Mouse (Mus musculus) bone marrow, adult 2 months (tissue): ENCODE results near the gene Olfr1214. TPM values are rescaled to one million over a fixed set of nuclear protein-coding genes. Genes with fewer than 3 reads are reported as not detected.
"Not testable (repeated sequence)": the region's sequence is repeated elsewhere in the genome, so short reads cannot be mapped to it uniquely, and the experiment has no call there.

Source experiments
- H3K27ac ChIP-seq: fragments of 200-500 bp; 2 replicates; pipeline ENCODE4 v1.5.1; 2012; ENCODE audit warnings: low read depth, mild to moderate bottlenecking, control low read depth, inconsistent platforms, low read length; ENCODE audit not compliant: control insufficient read depth, poor library complexity, insufficient read depth
- H3K4me1 ChIP-seq: fragments of 200-500 bp; 2 replicates; pipeline ENCODE4 v1.6.1; 2011; ENCODE audit warnings: low read length; ENCODE audit not compliant: control insufficient read depth, insufficient read depth
- H3K4me3 ChIP-seq: fragments of 200-500 bp; replicated peaks from 2 replicates; pipeline ENCODE3; 2011; ENCODE audit warnings: mild to moderate bottlenecking, low read depth, low read length, control low read depth; ENCODE audit not compliant: control insufficient read depth
- CTCF ChIP-seq: fragments of 200-500 bp; IDR thresholded peaks from 2 replicates; pipeline ENCODE4 v1.5.1; 2011; ENCODE audit warnings: low read length, control low read depth; ENCODE audit not compliant: control insufficient read depth, insufficient read depth
- POLR2A ChIP-seq: fragments of 200-500 bp; IDR thresholded peaks from 2 replicates; pipeline ENCODE4 v1.6.1; 2011; ENCODE audit warnings: low read depth, mild to moderate bottlenecking, control low read depth, low read length, borderline replicate concordance; ENCODE audit not compliant: control insufficient read depth
- WGBS: fragments of 180-500 bp; shearing (Covaris S2); methylation state at CpG from one replicate; pipeline ENCODE4 v1.1.7; 2018; 5-methylcytosine and 5-hydroxymethylcytosine counted together
- polyA plus RNA-seq: library from polyadenylated mRNA; stranded (reverse); fragments of >200 nt; gene quantifications from 2 replicates; pipeline ENCODE4 v1.2.4, GENCODE M21; 2011; ENCODE audit warnings: low replicate concordance; ENCODE audit not compliant: missing spikeins, insufficient read depth, insufficient read length

The Olfr1214 gene
- not detected in 2 replicates for polyA plus RNA-seq

DNA sequence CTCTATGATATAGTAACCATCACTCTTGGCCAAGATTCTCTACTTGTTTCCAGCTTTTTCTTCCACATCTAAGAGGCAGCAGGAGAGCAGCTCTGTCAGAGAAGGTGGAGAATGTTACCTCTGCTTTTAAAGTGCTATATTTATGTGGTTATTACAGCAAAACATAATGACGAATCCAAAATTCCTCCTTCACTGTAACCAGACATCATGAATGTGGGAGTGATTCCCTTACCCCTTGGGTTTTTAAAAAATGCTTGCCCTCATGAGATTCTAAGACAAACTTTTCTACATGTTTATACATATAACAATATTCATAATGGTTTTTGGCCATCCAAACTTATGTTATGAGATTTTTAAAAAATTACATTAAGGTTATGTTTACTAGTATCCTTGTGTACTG is at the start of gene Olfr1214:
Olfr1214 (minus strand) TSS at position 101 of the 400 bp plus-strand sequence.
- no peaks in the 10 kb centered on the region for H3K4me1 ChIP-seq
- WGBS = 80% methylated on average over 1 of the region's 1 CpGs
- H3K27ac ChIP-seq = no peak within 1 kb of the TSS
- TF ChIP-seq CTCF = no peak
- no peak for TF ChIP-seq POLR2A
- no peak within 1 kb of the TSS for H3K4me3 ChIP-seq

DNA sequence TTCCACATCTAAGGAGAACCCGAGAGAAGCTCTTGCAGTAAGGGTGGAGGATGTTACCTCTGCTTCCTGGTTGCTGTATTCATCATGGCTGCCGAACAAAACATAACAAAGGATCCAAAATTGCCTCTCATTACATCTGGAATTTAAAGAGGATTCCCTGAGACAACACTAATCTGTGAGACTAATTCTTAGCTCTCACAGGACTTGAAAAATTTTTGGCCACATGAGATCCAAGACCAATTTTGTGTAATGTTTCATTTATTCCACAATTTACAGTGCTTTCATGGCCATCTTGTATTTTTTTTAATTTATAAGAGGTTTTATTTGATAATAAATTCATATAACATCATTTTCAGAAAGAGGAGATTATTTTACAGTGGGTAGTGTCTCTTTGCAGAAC is 39.5 kb upstream of the Olfr1214 start, which contains the start of gene Olfr1217:
Olfr1217 (minus strand) TSS at position 101 of the 400 bp plus-strand sequence.
- no peak for TF ChIP-seq POLR2A
- Histone ChIP-seq H3K4me3 (no peak within 1 kb of the TSS), H3K4me1 (no peaks in the 10 kb centered on the region), H3K27ac (no peak within 1 kb of the TSS)
- 36% methylated on average over 2 of the region's 2 CpGs for WGBS

- whole genome bisulfite sequencing = 63% methylated on average over 3 of the region's 3 CpGs
- not testable (repeated sequence) for H3K27ac ChIP-seq, H3K4me1 ChIP-seq
Measured at GRCm38 (mm10) chr2:89021436-89021835, 29.0 kb upstream of the Olfr1214 start.

GRCm38 (mm10) chr2:89018240-89018639 is 25.8 kb upstream of the Olfr1214 start, which contains the start of gene Olfr1216:
Gene Olfr1216, minus strand, starts transcription at chr2:89018340.
- H3K4me3 ChIP-seq = no peak within 1 kb of the TSS
- TF ChIP-seq POLR2A = no peak
- no peak for TF ChIP-seq CTCF
- WGBS = 74% methylated on average over 1 of the region's 1 CpGs

More at GRCm38 (mm10) chr2:89021436-89021835, 29.0 kb upstream of the Olfr1214 start:
- not testable (repeated sequence) for H3K4me3 ChIP-seq

DNA sequence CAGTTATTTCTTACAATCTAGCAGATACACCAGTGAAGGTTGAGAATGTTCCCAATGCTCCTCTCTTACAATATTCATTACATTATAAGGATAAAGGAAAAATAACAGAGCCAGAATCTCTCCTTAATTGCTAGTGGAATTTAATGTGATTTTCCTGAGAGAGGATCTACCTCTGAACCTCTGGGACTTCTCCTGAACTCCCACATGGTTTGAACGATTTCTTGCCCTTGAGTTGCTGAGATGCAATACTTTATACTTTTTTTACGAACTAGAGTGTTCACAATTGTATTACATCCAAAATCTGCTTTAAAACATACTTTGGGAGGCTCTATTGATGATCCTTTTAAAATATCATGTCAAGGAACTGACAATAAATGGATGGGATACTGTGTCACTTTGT is 14.4 kb upstream of the Olfr1214 start, which contains the start of gene Olfr1215:
Olfr1215 (minus strand) TSS at position 101 of the 400 bp plus-strand sequence.
- Histone ChIP-seq H3K27ac (no peak within 1 kb of the TSS), H3K4me1 (no peaks in the 10 kb centered on the region), H3K4me3 (no peak within 1 kb of the TSS)
- WGBS = 51% methylated on average over 2 of the region's 2 CpGs
- TF ChIP-seq CTCF = no peak
- no peak for TF ChIP-seq POLR2A

More at GRCm38 (mm10) chr2:89018240-89018639, 25.8 kb upstream of the Olfr1214 start, which contains the start of gene Olfr1216:
- H3K27ac ChIP-seq = no peak within 1 kb of the TSS
- no peaks in the 10 kb centered on the region for H3K4me1 ChIP-seq

- no peak for TF ChIP-seq CTCF
- no peak for TF ChIP-seq POLR2A
- 63% methylated on average over 1 of the region's 1 CpGs for WGBS
- Histone ChIP-seq H3K4me1 (no peaks in the 10 kb centered on the region), H3K27ac (no peak within 1 kb of the TSS), H3K4me3 (no peak within 1 kb of the TSS)
Measured at GRCm38 (mm10) chr2:88980181-88980580, 12.3 kb downstream of the Olfr1214 start, which contains the start of gene Gm13762. Gene Gm13762, minus strand, starts transcription at chr2:88980281.

GRCm38 (mm10) chr2:88953669-88954068 is 38.8 kb downstream of the Olfr1214 start, which contains the start of gene Olfr1212:
Gene Olfr1212, plus strand, starts transcription at chr2:88953969.
- Histone ChIP-seq H3K4me1 (no peaks in the 10 kb centered on the region), H3K27ac (no peak within 1 kb of the TSS), H3K4me3 (no peak within 1 kb of the TSS)
- TF ChIP-seq POLR2A (no peak), CTCF (no peak)

GRCm38 (mm10) chr2:88938011-88938410 is 54.4 kb downstream of the Olfr1214 start, which contains the start of gene Olfr1211:
Gene Olfr1211, minus strand, starts transcription at chr2:88938111.
- no peak for TF ChIP-seq POLR2A
- TF ChIP-seq CTCF = no peak
- WGBS = 70% methylated on average over 1 of the region's 1 CpGs
- H3K4me1 ChIP-seq = no peaks in the 10 kb centered on the region
- no peak within 1 kb of the TSS for H3K27ac ChIP-seq
- H3K4me3 ChIP-seq = no peak within 1 kb of the TSS

Other genes with a start within 250 kb of the Olfr1214 start
- gene Olfr1198, start 241.3 kb downstream of the Olfr1214 start, polyA plus RNA-seq = 0.87 TPM in 1 of 2 replicates, not detected in the other
- gene Olfr1199, start 232.2 kb downstream of the Olfr1214 start, polyA plus RNA-seq = 0.63 TPM in 1 of 2 replicates, not detected in the other
- not detected in 2 replicates for gene Olfr1200, start 222.2 kb downstream of the Olfr1214 start, polyA plus RNA-seq
- not detected in 2 replicates for gene Olfr1201, start 199.6 kb downstream of the Olfr1214 start, polyA plus RNA-seq
- gene Olfr1202, start 178.2 kb downstream of the Olfr1214 start, polyA plus RNA-seq = not detected in 2 replicates
- not detected in 2 replicates for gene Olfr1205, start 162.9 kb downstream of the Olfr1214 start, polyA plus RNA-seq
- gene Olfr1204, start 143.4 kb downstream of the Olfr1214 start, polyA plus RNA-seq = not detected in 2 replicates
- not detected in 2 replicates for gene Olfr1206, start 129.4 kb downstream of the Olfr1214 start, polyA plus RNA-seq
- not detected in 2 replicates for gene Olfr1208, start 90.3 kb downstream of the Olfr1214 start, polyA plus RNA-seq
- gene Olfr1209, start 77.5 kb downstream of the Olfr1214 start, polyA plus RNA-seq = not detected in 2 replicates
- not detected in 2 replicates for gene Olfr1211, start 54.5 kb downstream of the Olfr1214 start, polyA plus RNA-seq
- not detected in 2 replicates for gene Olfr1212, start 38.7 kb downstream of the Olfr1214 start, polyA plus RNA-seq
- not detected in 2 replicates for gene Gm13762, start 12.4 kb downstream of the Olfr1214 start, polyA plus RNA-seq
- gene Olfr1215, start 14.3 kb upstream of the Olfr1214 start, polyA plus RNA-seq = not detected in 2 replicates
- not detected in 2 replicates for gene Olfr1216, start 25.7 kb upstream of the Olfr1214 start, polyA plus RNA-seq
- gene Olfr1217, start 39.4 kb upstream of the Olfr1214 start, polyA plus RNA-seq = not detected in 2 replicates
- gene Olfr1218, start 68.5 kb upstream of the Olfr1214 start, polyA plus RNA-seq = not detected in 2 replicates
- 0.27 TPM in 1 of 2 replicates, not detected in the other for gene Olfr1219, start 90.9 kb upstream of the Olfr1214 start, polyA plus RNA-seq
- not detected in 2 replicates for gene Olfr1220, start 114.2 kb upstream of the Olfr1214 start, polyA plus RNA-seq
- not detected in 2 replicates for gene Olfr1221, start 124.6 kb upstream of the Olfr1214 start, polyA plus RNA-seq
- gene Olfr1222, start 140.4 kb upstream of the Olfr1214 start, polyA plus RNA-seq = not detected in 2 replicates
- gene Olfr1223, start 158.9 kb upstream of the Olfr1214 start, polyA plus RNA-seq = not detected in 2 replicates
- not detected in 2 replicates for gene Olfr1224-ps1, start 171.4 kb upstream of the Olfr1214 start, polyA plus RNA-seq
- not detected in 2 replicates for gene Olfr1225, start 182.0 kb upstream of the Olfr1214 start, polyA plus RNA-seq
- not detected in 2 replicates for gene Olfr1226, start 207.4 kb upstream of the Olfr1214 start, polyA plus RNA-seq